Mouse (Mus musculus) kidney, embryonic 15.5 days (tissue): Measurements from ENCODE around the gene Ripk1. TPM values are rescaled to one million over a fixed set of nuclear protein-coding genes. Genes with fewer than 3 reads are reported as not detected.

Experiments
- ATAC-seq: fragments of 200-750 bp; cut with Nextera tagmentation; replicated peaks from 2 replicates; pipeline ENCODE4 v1.8.0; 2017; ENCODE audit warnings: moderate TSS enrichment; ENCODE audit not compliant: low FRiP score
- H3K27ac ChIP-seq: fragments of 300-500 bp; sonication (generic); 2 replicates; pipeline ENCODE4 v1.5.1; 2015; ENCODE audit warnings: mild to moderate bottlenecking, inconsistent platforms
- H3K27me3 ChIP-seq: fragments of 300-500 bp; sonication (generic); 2 replicates; pipeline ENCODE4 v1.6.1; 2015; ENCODE audit warnings: inconsistent platforms
- H3K36me3 ChIP-seq: fragments of 300-500 bp; sonication (generic); 2 replicates; pipeline ENCODE4 v1.6.1; 2015; ENCODE audit warnings: inconsistent platforms
- H3K4me1 ChIP-seq: fragments of 300-500 bp; sonication (generic); 2 replicates; pipeline ENCODE4 v1.6.1; 2015; ENCODE audit warnings: inconsistent platforms
- H3K4me2 ChIP-seq: fragments of 300-500 bp; sonication (generic); 2 replicates; pipeline ENCODE4 v1.6.1; 2015; ENCODE audit warnings: moderate library complexity, mild to moderate bottlenecking, inconsistent platforms
- H3K4me3 ChIP-seq: fragments of 300-500 bp; sonication (generic); replicated peaks from 2 replicates; pipeline ENCODE4 v1.5.1; 2015; ENCODE audit warnings: mild to moderate bottlenecking, inconsistent platforms
- H3K9ac ChIP-seq: fragments of 300-500 bp; sonication (generic); 2 replicates; pipeline ENCODE4 v1.6.1; 2015; ENCODE audit warnings: mild to moderate bottlenecking, inconsistent platforms
- H3K9me3 ChIP-seq: fragments of 300-500 bp; sonication (generic); replicated peaks from 2 replicates; pipeline ENCODE4 v1.6.1; 2016; ENCODE audit warnings: inconsistent platforms
- whole genome bisulfite sequencing: fragments of 180-500 bp; shearing (Covaris S2); methylation state at CpG from one replicate; pipeline ENCODE4 v1.1.7; 2015; ENCODE audit warnings: mixed read lengths; 5-methylcytosine and 5-hydroxymethylcytosine counted together
- polyA plus RNA-seq: library from polyadenylated mRNA; unstranded; fragments of >200 nt; fragmentation: Nextera tagmentation; extraction: Ambion mirVana; gene quantifications from 2 replicates; pipeline ENCODE4 v1.2.1, GENCODE M21; 2015

Ripk1 gene
- polyA plus RNA-seq, 1 experiment from 2014 or later = 18.6 TPM

- peak overlapping the region; percentile 82 for H3K9ac ChIP-seq
- H3K9me3 ChIP-seq = no peaks in the 10 kb centered on the region
- 9% methylated on average over 5 of the region's 5 CpGs for WGBS
- H3K27me3 ChIP-seq = no peaks in the 10 kb centered on the region
- peak overlapping the region; percentile 81 for H3K4me3 ChIP-seq
- no peaks in the 10 kb centered on the region for H3K36me3 ChIP-seq
- no peak overlapping the region for H3K27ac ChIP-seq
- H3K4me1 ChIP-seq = peaks cover 15% of the 10 kb centered on the region
- peak overlapping the region; percentile 82 for H3K4me2 ChIP-seq
- peak; percentile 10; the same call in 1 of the 2 replicates for ATAC-seq
These were observed 895 bp downstream of the Ripk1 start for GRCm38 (mm10) chr13:34003058-34003457.

- no peaks in the 10 kb centered on the region for H3K27me3 ChIP-seq
- WGBS = 77% methylated on average over 2 of the region's 2 CpGs
- H3K4me3 ChIP-seq = no peak overlapping the region
- H3K36me3 ChIP-seq = peaks cover 25% of the 10 kb centered on the region
- H3K27ac ChIP-seq = no peak overlapping the region
- no peak overlapping the region for H3K4me2 ChIP-seq
- peaks cover 8% of the 10 kb centered on the region for H3K4me1 ChIP-seq
- no peaks in the 10 kb centered on the region for H3K9me3 ChIP-seq
- ATAC-seq = no peak
- H3K9ac ChIP-seq = no peak overlapping the region
These were observed 5.1 kb downstream of the Ripk1 start for GRCm38 (mm10) chr13:34007234-34007633.

DNA sequence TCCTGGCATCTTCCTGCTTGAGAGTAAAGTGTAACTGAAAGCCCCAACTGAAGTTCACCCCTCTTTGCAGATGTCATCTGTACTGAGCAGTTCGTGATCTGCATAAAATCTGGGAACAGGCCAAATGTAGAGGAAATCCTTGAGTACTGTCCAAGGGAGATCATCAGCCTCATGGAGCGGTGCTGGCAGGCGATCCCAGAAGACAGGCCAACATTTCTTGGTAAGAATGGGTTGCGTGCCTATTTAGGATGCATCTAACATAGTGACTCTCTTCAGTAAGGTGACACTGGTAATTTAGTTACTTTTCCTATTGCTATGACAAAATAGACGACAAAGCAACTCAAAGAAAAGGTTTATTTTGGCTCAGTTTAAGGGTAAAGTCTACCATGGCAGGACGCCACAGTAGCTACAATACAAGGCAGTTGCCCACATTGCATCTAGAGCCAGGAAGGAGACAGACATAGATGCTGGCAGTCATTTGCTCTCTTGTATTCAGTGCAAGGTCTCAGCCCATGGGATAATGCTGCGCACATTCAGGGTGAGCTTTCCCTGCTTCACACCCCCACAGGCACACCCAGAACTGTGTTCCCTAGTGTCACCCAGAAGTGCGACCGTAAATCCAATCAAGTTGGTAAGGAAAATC is 14.9 kb downstream of the Ripk1 start:
- Histone ChIP-seq H3K27ac (no peak overlapping the region), H3K4me2 (no peak overlapping the region), H3K4me3 (no peak overlapping the region), H3K9ac (no peak overlapping the region), H3K27me3 (no peaks in the 10 kb centered on the region), H3K4me1 (no peaks in the 10 kb centered on the region), H3K9me3 (no peaks in the 10 kb centered on the region), H3K36me3 (peaks cover 89% of the 10 kb centered on the region)
- no peak for ATAC-seq
- 94% methylated on average over 9 of the region's 9 CpGs for WGBS

GRCm38 (mm10) chr13:34018521-34018920 is 16.4 kb downstream of the Ripk1 start:
- Histone ChIP-seq H3K4me1 (no peaks in the 10 kb centered on the region), H3K36me3 (peaks cover 91% of the 10 kb centered on the region), H3K9ac (no peak overlapping the region), H3K4me2 (no peak overlapping the region), H3K4me3 (no peak overlapping the region), H3K27me3 (no peaks in the 10 kb centered on the region), H3K27ac (no peak overlapping the region), H3K9me3 (no peaks in the 10 kb centered on the region)
- ATAC-seq = no peak
- 85% methylated on average over 1 of the region's 1 CpGs for WGBS

DNA sequence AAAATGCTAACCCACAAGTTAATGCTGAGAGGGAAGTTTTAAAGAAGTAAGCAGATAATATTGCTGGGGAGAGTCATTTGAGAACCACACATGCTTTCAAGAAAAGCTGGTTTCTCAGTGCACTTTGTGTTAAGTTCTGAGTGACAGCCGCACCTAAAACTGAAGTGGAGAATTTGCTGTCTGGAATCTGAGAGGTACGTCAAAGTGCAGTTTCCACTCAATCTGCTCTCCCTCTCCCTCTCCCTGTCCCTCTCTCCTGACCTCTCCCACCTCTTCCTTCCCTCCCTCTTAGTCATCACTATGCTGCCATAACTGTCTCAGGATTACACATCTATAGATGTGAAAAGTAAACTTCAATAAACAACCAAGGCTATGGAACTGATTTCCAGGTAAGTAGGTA is 19.8 kb downstream of the Ripk1 start:
- no peak for ATAC-seq
- Histone ChIP-seq H3K9me3 (no peaks in the 10 kb centered on the region), H3K4me1 (no peaks in the 10 kb centered on the region), H3K36me3 (peaks cover 65% of the 10 kb centered on the region), H3K27me3 (no peaks in the 10 kb centered on the region), H3K4me2 (no peak overlapping the region), H3K9ac (no peak overlapping the region), H3K27ac (no peak overlapping the region), H3K4me3 (no peak overlapping the region)
- 88% methylated on average over 2 of the region's 2 CpGs for WGBS

DNA sequence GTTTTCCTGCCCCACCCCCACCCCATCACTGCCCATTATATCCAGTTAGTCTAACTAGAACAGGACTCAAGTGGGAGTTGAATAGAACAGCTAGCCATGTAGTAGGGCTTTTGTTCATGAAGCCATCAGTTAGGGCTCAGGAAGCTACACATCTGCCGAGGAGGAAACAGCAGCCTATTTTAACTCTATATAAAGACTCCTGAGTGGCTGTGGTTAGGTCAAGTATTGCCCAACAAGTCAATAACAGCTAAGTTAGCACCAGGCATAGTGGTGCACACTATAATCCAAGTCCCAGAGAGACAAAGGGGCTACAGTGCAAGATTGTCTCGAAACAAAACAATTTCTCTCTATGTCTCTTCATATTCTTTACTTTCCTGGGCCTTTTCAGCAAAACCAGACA is 29.9 kb downstream of the Ripk1 start:
- H3K4me3 ChIP-seq = no peak overlapping the region
- 86% methylated on average over 2 of the region's 2 CpGs for WGBS
- H3K27ac ChIP-seq = no peak overlapping the region
- peaks cover 1% of the 10 kb centered on the region for H3K4me1 ChIP-seq
- no peak for ATAC-seq
- no peaks in the 10 kb centered on the region for H3K27me3 ChIP-seq
- peaks cover 67% of the 10 kb centered on the region for H3K36me3 ChIP-seq
- H3K4me2 ChIP-seq = no peak overlapping the region
- no peaks in the 10 kb centered on the region for H3K9me3 ChIP-seq
- H3K9ac ChIP-seq = no peak overlapping the region

DNA sequence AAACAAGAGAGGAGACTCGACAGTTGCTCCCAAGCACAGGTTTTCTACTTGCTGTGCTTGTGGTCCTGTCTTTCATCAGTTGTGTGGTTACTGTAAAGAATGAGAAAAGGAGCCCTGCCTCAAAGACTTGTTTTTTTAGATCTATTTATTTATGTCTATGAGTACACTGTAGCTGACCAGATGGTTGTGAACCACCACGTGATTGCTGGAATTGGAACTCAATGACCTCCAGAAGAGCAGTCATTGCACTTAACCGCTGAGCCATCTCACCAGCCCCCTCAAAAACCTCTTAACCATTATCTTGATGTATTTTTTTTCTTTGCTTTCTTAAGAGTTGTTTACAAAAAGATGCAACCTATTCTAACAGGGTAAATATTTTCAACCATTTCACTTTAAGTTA is 33.3 kb downstream of the Ripk1 start:
- no peaks in the 10 kb centered on the region for H3K9me3 ChIP-seq
- no peak overlapping the region for H3K27ac ChIP-seq
- WGBS = 82% methylated on average over 3 of the region's 3 CpGs
- no peak for ATAC-seq
- no peak overlapping the region for H3K9ac ChIP-seq
- H3K36me3 ChIP-seq = peaks cover 40% of the 10 kb centered on the region
- H3K27me3 ChIP-seq = no peaks in the 10 kb centered on the region
- no peak overlapping the region for H3K4me3 ChIP-seq
- no peak overlapping the region for H3K4me2 ChIP-seq
- peaks cover 16% of the 10 kb centered on the region for H3K4me1 ChIP-seq

DNA sequence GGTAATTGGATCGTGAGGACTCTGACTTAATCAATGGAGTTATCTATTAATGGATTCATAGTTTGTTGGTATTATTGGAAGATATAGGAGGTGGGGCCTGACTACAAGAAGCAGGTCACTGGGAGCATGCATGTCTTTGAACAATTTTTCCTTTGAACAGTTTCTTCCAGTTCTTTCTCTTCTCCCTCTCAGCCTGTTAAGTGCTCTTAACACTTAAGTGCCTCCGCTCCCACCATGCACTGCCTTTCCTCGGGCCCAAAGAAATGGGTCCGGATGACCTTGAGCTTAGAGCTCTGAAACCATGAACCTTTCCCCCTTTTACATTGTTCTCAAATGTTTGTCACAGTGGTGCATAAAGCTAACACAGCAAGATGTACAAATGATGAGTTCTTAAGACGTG is 34.6 kb downstream of the Ripk1 start:
- ATAC-seq = no peak
- Histone ChIP-seq H3K4me3 (no peak overlapping the region), H3K4me2 (no peak overlapping the region), H3K4me1 (peaks cover 16% of the 10 kb centered on the region), H3K36me3 (peaks cover 29% of the 10 kb centered on the region), H3K9me3 (no peaks in the 10 kb centered on the region), H3K27me3 (no peaks in the 10 kb centered on the region), H3K9ac (no peak overlapping the region), H3K27ac (peak overlapping the region; percentile 91)
- WGBS = 87% methylated on average over 5 of the region's 5 CpGs

DNA sequence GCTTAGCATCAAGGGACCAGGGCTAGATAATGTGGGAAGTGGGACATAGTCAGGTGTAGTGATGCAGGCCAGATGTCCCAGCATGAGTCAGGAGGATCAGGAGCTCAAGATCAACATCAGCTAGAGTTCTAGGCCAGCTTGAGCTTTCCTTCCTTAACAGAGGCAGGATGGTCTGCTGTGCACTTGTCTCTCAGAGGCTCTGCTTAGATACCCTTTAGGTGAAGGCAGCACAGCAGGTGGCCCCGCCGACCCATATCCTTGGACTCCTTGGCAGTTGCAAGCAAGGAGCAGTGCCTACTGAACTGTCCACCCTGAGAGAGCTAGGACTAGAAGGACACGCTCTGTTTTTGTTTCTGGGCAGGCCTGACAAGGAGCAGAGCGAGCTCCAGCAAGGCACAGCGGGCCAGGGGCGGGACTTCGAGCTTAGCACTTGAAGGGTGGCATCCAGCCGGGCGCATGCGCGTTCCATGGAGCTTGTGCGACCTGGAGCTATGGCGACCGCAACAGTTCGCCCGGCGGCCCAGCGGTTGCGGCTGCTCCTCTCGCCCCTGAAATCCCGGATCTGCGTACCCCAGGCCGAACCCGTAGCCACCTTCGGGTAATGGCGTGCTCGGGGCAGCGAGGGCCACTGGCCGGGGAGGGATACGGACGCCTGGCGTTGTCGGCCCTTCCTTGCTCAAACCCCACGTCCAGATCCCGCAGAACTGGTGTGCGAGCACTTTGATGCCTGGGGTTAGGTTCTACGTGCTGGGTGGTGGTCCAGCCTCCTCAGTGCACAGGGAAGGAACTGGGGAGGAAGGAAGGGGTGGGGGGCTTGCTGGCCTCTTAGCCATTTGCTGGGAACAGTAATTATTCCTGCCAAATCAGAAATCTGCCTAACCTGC is 35.3 kb downstream of the Ripk1 start, which contains the start of gene Bphl:
Bphl (plus strand) TSS at position 426 of the 884 bp plus-strand sequence.
- peak within 1 kb of the TSS; percentile 91 for H3K27ac ChIP-seq
- no peaks in the 10 kb centered on the region for H3K9me3 ChIP-seq
- H3K4me1 ChIP-seq = peaks cover 16% of the 10 kb centered on the region
- peak within 1 kb of the TSS; percentile 72 for H3K4me2 ChIP-seq
- peak within 1 kb of the TSS; percentile 85 for H3K9ac ChIP-seq
- ATAC-seq = peak; percentile 94
- peak within 1 kb of the TSS; percentile 66 for H3K4me3 ChIP-seq
- H3K27me3 ChIP-seq = no peaks in the 10 kb centered on the region
- WGBS = under 1% methylated on average over 37 of the region's 37 CpGs
- H3K36me3 ChIP-seq = peaks cover 23% of the 10 kb centered on the region

DNA sequence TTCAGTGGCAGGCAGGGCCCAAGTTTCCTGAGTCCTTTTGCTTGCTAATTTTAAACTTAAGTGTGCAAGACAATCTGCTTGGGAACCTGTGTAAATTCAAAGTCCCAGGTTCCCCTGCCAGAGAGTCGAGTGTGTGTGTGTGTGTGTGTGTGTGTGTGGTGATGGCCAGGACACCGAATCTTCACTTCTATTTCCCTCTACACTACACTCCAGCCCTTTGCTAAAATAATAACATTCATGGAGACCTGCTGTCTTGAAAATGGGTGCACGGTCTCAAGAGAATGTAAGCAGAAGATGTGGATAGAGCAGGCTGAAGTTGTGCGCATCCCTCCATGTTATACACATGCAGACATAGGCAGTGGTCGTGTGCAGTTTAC is 35.9 kb downstream of the Ripk1 start:
- Histone ChIP-seq H3K36me3 (peaks cover 16% of the 10 kb centered on the region), H3K4me1 (peaks cover 16% of the 10 kb centered on the region), H3K27ac (peak overlapping the region; percentile 91), H3K9ac (peak overlapping the region; percentile 85), H3K4me2 (peak overlapping the region; percentile 72), H3K4me3 (peak overlapping the region; percentile 66), H3K9me3 (no peaks in the 10 kb centered on the region), H3K27me3 (no peaks in the 10 kb centered on the region)
- 41% methylated on average over 5 of the region's 5 CpGs for WGBS
- ATAC-seq = 0 out of 2 replicates have a peak, but pooled peaks have one; percentile 8

GRCm38 (mm10) chr13:34038901-34039341 is 36.8 kb downstream of the Ripk1 start:
- peak; percentile 63; the same call in 1 of the 2 replicates for ATAC-seq
- Histone ChIP-seq H3K9ac (peak overlapping the region; percentile 14; the same call in 1 of the 2 replicates), H3K9me3 (no peaks in the 10 kb centered on the region), H3K4me3 (peak overlapping the region; percentile 66), H3K4me1 (peaks cover 16% of the 10 kb centered on the region), H3K27me3 (no peaks in the 10 kb centered on the region), H3K36me3 (peaks cover 7% of the 10 kb centered on the region), H3K27ac (peak overlapping the region; percentile 91), H3K4me2 (peak overlapping the region; percentile 72)
- WGBS = 23% methylated on average over 8 of the region's 8 CpGs

- Histone ChIP-seq H3K36me3 (no peaks in the 10 kb centered on the region), H3K27ac (no peak overlapping the region), H3K9ac (no peak overlapping the region), H3K4me2 (no peak overlapping the region), H3K4me3 (no peak overlapping the region), H3K27me3 (no peaks in the 10 kb centered on the region), H3K4me1 (peaks cover 16% of the 10 kb centered on the region), H3K9me3 (no peaks in the 10 kb centered on the region)
- ATAC-seq = no peak
- WGBS = 87% methylated on average over 3 of the region's 3 CpGs
These were observed 37.9 kb downstream of the Ripk1 start for GRCm38 (mm10) chr13:34040091-34040490.
